Mouse (Mus musculus): ENCODE data around the gene Klf13. TPM values are rescaled to one million over a fixed set of nuclear protein-coding genes. Genes with fewer than 3 reads are reported as not detected.
A peak's percentile ranks its signal among the peaks of the same experiment; 100 is the strongest.

Gene Klf13
- total RNA-seq, 2 experiments from 2014 or later: 43.8 to 63.8 TPM

DNA sequence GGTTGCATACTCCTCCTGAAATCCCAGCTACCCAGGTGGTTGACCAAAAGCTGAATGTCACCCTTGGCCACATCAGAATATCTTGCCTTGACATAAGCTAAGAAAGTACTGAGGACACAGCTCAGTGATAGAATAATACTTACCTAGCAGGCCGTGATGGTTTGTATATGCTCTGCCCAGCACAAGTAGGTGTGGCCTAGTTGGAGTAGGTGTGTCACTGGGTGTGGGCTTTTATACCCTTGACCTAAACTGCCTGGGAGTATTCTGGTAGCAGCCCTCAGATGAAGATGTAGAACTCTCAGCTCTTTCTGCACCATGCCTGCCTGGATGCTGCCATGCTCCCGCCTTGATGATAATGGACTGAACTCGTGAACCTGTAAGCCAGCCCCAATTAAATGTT lies 6.3 kb downstream of the Klf13 start:
- intact Hi-C loops (cut with DNase I): no loop called here

DNA sequence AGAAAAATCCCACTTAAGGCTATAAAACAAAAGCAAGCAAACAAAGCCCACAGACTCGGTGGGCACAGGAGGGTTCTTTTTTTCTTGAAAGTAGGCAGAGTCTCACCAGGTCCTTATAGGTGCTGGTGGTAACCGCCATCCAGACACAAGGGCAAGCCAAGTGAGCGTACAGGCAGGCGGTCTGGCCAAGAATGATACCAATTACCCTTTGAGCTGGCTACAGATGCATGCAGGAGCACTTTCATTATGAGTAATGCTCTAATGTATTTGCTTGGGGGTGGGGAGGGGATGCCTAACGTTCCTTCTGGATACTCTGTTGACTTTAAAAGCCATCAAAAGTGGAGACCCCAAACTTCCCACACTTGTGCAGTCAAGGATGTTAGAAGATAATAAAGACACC lies 7.9 kb downstream of the Klf13 start:
- no peak for DNase-seq (ENCODE audit: low spot score)
- intact Hi-C loops (cut with DNase I): no loop called here

More for the DNA sequence above, 6.3 kb downstream of the Klf13 start:
- no peak for DNase-seq (ENCODE audit: low spot score)

DNA sequence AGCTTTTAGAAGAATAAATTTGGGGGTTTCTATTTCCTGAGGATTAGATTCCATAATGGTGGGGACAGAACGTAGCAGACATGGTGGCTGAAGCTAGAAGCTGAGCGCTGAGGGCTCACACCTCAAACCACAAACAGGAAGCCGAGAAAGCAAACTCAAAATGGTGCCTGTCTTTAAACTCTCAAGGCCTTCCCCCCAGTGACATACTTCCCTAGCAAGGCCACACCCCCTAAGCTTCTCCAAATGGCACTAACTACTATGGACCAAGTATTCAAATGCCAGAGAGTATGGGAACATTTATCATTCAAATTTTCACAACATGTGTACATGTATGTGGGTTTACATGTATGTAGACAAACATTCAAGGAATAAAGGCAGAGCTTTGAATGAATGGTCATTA lies 8.6 kb downstream of the Klf13 start:
- intact Hi-C loops (cut with DNase I): no loop called here

DNA sequence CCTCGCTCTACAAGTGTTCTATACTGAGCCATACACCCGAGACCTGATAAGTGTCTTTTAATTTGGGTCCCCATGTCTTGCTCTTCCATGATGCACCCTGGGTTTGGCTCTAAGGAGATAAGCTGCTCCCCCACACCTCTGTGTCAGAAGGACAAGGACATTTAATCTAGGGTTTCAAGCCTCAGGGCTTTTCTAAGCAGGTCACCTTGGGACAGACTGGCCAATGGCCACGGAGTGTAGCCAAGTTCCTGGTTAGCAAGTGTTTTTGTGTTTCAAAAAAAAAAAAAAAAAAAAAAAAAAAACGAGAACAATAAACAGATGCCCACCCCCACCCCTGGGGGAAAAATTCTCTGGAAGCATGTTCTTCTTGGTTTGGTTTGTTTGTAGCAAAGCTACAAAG lies 9.6 kb downstream of the Klf13 start:
- peak; percentile 65 for DNase-seq (ENCODE audit: low spot score)
- intact Hi-C loops (cut with DNase I): no loop called here

More for the DNA sequence above, 8.6 kb downstream of the Klf13 start:
- DNase-seq (ENCODE audit: low spot score): no peak

DNA sequence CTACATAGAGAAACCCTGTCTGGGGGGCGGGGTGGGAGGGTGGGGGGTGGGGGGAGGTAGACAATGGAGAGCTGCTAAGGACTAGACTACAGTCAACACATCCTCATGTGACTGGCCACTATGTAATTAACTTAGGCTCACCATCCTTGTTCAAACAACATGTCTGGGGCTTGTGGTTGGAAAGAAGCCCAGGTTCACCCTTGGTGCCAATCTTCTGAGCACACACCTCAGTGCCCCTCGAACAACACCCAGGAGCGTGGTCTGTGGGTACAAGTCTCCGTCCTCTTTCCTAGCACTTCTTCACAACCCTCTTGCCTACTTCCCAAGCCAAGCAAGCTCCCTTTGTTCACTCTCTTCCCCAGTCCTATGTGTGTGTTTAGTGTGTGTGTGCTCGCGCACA lies 11.6 kb downstream of the Klf13 start:
- intact Hi-C loops (cut with DNase I): no loop called here
- no peak for DNase-seq (ENCODE audit: low spot score)

DNA sequence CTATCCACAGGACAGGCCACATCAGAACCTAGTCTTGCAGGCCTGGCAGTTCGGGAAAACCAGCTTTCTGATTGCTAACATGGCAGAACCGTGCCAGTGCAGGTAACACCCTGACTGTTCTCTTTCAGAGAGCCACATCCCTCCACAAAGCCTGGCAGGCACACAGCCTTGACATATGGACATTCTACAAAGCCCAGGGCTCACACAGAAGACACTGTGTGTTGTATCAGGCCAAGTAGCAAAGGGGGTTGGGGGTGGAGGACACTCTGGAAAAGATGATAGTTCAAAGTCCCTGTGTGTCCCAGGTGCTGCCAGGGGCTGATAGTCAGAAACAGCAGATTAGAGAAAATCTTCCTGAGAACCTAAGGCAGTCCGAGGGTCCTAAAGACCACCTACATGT lies 12.2 kb downstream of the Klf13 start:
- DNase-seq (ENCODE audit: low spot score): no peak
- intact Hi-C loops (cut with DNase I): no loop called here

DNA sequence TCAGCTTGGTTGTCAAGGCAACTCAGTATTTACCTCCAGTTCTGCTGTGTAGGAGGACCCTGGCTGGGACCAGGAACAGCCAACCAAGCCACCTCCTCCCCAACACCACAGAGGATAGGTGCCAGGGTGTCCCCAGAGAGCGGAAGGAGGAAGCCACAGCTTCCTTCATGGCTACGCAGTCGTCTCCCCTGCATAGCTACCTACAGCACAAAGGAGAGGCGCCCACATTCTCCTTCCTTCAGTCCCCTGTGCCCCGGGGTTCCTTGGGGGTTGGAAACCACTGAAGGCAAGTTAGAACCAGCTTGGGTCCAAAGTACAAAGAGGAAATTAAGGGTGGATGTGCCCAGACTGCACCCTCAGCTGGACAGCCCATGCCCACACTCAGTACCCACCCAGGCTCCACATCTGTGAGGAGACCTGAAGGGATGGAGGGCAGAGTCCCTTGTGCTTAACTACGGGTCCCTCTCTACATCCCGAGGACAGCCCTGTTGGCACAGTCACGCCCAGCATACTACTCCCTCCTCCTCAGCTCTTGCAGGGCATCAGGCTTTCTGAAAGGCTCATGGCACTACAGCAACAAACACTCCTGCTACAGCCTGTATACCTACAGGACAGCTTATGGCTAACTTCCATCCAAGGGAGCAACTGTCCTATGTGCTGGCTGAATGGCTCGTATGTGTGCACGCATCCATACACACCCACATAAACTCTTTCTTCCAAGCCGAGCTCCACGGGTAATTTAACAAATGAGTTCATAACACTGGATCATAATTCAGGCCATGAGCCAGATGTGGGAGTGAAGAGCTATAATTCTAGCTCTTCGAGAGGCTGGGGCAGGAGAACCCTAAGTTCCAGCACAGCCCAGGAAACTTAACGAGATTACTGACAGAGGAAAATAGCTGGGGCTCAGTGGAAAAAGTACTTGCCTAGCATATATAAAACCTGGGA lies 13.0 kb downstream of the Klf13 start:
- intact Hi-C loops (cut with DNase I): no loop called here
- peak; percentile 79 for DNase-seq (ENCODE audit: low spot score)

DNA sequence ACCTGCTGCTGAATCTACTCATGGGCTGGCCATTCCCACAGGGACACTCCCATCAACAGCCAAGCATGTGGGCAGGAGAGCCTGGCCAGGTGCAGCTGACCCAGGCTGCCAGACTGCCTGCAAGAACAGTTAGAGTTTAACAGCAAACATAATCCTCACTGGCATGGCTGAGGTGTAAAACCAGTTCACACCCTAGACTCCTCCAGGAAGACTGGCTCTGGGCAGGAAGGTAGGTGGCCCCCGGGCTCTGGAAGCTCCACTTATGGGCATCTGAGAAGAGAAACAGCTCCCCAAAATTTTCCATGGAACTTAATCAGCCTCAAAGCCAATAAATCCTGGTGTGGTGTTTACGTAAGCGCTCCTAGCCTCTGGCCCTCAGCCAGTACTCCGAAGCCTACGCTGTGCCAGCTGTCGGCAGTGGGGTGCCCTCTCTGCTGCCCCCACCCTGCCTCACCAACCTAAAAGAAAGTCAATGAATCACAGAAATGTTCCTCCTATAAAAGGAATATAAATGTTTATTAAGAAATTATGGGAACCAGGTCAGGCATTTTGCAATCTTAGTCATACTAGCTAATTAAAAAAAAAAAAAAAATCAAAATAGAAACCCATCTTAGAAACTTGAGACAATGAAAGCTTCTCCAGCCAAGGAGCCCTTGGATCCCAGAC lies 13.8 kb downstream of the Klf13 start:
- DNase-seq (ENCODE audit: low spot score): peak; percentile 73
- intact Hi-C loops (cut with DNase I): no loop called here

DNA sequence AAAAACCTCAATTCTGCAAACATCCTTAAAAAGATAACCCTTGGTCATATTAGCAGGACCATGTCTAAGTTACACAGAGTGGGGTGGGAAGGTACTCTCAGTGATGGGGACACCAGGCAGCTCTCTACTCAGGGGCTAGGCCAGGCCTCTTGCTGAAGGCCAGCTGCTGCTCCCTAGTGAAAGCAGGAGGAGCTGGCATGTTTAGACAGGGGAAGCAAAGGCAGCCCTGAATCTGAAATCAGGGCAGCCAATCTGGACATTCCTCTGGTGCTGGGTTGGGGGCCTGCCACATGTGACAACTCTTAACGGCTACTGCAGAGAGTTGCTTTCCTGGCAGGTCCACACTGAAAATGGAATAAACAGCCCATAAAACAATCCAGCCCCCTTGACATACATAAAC lies 14.6 kb downstream of the Klf13 start:
- intact Hi-C loops (cut with DNase I): no loop called here
- DNase-seq (ENCODE audit: low spot score): no peak

DNA sequence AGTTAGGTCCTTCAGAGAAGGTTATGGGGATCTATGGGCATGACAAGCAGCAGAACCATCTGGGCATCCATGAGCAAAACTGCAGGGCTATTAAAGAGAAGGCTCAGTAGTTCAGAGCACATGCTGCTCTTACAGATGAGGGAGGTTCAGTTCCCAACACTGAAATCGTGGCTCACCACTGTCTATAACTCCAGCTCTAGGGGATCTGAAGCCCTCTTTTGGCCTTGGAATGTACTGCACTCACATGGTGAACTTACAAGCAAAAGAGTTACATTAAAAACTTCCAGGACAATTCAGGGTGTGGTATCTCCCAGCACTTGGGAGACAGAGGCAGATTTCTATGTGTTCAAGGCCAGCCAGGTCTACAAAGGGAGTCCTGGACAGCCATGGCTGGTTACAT lies 15.7 kb downstream of the Klf13 start:
- intact Hi-C loops (cut with DNase I): no loop called here
- DNase-seq (ENCODE audit: low spot score): no peak

DNA sequence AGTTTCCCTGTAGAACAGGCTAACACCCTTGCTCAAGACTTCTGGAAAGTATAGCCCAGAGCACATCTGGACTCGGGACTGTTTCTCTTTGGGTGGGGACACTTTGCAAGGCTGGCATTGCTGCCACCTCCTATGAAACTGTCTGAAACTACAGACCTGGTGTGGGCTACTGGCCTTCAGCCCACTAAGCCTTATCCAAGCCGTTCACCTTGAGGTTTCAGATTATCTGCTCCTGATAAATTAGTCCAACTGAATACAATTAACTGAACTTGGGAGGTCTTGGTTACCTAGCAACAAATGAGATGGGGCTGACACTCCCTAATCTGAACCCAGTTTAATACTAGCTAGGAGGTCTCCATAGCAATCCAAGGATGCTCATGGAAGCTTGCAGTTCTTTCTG lies 16.1 kb downstream of the Klf13 start:
- intact Hi-C loops (cut with DNase I): no loop called here
- no peak for DNase-seq (ENCODE audit: low spot score)

DNA sequence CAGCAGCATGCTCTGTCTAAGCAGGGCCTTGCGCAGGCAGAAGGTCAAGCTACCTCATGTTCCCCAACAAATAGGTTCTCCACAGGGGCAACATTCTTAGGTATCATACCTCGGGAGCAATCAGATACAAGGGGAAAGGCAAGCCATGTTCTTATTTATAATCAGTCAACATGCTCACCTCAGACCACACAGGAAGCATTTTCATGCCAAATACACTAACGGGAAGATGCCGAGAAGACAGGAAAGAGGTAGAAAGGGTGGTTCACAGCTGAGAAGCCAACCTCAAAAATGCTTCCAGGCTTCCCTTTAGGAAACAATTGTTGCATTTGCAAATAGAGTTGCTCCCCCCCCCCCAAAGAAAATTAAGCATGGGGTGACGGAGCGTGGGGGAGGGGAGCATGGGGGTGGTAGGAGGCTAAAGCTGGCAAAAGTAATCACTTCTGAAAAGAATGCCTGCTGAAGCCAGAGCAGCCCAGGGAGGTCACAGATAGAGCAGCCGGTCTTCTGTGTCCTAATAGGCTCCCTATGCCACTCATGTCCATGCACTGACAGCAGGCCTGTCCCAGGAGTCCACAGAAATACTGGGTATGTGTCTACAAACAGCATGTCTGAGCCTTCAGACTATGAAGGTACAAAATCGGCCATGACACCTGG lies 16.7 kb downstream of the Klf13 start:
- peak; percentile 2 for DNase-seq (ENCODE audit: low spot score)
- intact Hi-C loops (cut with DNase I): no loop called here

DNA sequence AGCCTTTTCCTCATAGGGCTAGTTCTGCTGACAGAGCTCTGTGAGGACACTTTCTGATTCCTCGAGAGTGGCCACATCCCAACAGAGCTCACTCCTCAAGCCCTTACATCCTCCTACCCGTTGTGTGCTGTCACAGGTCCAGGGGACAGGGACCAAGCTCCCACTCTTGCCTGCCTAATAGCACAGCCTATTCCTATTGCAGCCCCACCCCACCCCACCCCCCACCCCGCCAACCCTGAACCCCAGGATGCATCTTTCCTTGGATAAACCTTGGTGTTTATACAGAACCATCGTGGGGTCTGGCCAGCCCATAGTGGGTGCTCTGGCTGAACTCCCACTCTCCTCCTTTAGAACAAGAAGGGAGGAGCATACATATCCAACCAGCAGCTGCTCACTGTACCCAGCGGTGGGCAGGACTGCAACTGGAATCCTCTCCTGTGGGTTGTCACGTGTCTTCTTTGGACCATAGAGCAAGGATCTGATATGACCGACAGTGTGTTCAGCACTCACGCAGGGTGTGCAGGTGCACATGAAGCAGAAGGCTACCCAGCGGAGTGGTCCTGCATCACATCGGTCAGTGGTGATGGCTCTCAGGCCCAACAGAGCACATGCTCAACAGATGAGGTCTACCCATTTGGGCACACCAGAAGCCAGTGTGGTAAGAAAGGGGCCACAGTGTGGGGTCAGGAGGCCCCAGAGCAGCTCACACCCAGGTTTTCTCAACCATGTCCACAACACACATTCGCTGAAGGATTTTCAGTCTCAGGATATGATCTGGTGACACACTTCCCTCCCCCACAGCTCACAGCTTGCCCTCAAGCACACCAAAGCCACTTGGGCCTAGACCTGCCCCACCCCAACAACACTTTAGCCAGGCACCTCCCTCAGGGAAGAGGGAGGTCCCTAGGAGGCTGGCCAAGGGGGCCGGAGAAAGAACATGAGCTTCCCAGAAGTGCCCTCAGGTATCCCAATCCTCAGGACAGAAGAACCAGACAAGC lies 19.6 kb downstream of the Klf13 start:
- intact Hi-C loops (cut with DNase I): loop anchor here (2.0 kb wide), 1 partner anchor 16 kb away; no protein-coding TSS in a partner anchor
- no peak for DNase-seq (ENCODE audit: low spot score)

DNA sequence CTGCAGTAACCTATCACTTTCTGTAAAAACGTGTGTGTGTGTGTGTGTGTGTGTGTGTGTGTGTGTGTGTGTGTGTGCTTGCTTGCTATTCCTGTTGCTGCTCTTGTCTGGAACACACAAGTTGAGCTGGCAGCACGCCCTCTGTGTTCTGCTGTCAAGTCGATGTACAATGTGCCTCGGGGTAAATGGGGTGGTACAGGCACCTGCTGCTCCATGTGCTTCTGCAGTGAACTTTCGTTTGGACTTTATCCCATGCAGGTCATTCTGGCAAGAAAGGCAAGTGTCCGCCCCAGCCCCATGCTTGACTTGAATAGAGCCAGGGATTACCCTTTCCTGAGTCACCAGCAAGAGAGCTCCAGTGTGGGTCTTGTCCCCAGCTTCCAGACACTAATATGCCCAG lies 21.0 kb downstream of the Klf13 start:
- intact Hi-C loops (cut with DNase I): loop anchor here (2.0 kb wide), 1 partner anchor 17 kb away; no protein-coding TSS in a partner anchor
- DNase-seq (ENCODE audit: low spot score): peak; percentile 64

DNA sequence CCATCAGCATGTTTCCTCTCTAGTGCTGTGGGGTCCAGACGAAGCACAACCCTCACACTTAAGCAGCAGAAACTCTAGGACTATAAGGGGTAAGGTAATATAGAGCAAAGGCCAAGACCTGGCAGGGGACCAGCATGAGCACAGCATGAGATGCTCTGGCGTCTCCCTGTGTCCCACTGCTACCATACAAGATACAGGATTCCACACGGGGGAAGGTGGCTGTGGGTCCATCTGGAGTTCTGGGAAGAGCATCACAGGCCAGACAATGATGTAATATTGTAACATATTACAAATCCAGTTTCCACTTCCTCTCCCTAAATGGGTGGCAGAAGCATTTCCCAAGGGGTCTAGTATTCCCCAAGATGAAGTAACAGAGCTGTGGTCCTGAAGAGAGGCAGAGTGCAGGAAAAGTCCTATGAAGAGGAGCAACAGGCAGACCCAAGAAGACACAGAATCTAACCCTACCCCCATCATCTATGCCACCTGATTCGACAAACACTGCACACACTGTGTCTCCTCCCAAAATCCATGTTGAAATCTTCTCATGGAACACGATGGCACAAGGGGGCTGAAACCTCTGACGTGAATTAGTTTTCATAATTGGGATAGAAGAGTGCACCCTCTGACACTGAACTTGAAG lies 22.3 kb downstream of the Klf13 start, which contains the start of gene E030018B13Rik:
E030018B13Rik (plus strand) TSS at position 590 of the 640 bp plus-strand sequence.
- DNase-seq (ENCODE audit: low spot score): no peak
- intact Hi-C loops (cut with DNase I): no loop called here

DNA sequence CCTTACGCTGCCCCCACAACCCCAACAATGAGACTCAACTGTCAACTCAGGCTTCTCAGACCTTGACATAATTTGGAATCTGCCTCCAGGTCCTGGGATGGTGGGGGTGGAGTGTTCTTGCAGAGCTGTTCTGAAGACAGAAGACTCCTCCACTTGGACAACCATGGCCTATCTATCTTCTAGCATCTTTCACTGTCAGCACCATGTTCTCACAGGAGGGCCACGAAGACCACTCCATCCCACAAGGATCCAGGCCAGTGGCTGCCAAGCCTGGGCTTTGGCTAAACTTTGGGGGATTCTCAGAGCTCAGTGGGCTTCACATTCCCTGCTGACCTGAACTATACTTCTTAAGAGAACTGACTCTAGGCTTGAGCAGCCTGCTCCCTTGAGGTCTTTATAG lies 23.8 kb downstream of the Klf13 start:
- intact Hi-C loops (cut with DNase I): no loop called here
- DNase-seq (ENCODE audit: low spot score): no peak

DNA sequence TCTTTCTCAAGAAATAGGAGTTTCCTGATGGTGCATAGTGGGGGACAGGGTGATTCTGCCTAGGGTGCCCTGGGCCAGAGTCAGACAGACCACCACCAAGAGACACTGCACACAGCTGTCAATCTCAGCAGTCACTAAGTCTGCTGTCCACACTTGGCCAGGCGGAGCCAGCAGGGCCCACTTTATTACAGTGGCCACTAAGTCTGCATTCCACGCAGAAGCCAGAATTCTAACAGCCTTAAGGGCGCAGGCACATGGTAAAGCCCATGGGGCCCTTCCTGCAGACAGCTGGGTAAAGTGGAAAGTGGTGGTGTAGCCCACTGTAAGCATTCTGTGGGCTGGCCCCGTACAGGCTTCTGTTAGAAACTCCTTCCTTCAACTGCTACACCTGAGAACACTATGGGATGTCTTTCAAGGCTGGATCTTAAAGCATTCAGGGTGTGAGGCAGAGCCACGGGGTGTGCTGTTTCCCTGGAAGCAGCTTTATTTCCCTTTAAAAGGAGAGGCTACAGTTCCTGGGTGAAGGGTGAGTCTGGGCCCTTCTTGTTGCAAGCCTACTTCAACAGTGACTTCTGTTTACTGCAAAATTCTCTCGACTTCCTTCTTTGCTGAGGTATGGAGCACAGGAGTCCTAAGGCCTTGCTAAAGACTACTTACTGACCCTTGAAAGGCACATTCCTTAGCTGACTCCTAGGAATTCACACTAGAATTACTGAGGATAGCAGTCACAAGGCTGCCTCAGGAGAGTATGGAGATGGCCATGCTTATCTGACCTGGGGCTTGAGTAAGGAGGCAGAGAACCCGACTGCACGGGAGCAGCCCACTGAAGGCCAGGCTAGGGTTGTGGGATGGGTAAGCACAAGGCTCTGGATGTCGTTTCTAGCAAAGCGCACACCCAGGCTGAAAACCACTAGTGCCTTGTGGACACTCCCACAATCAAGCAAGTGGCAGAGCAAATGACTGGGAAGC lies 24.7 kb downstream of the Klf13 start:
- DNase-seq (ENCODE audit: low spot score): no peak
- intact Hi-C loops (cut with DNase I): no loop called here
